Mouse (Mus musculus): Measurements from ENCODE around the gene Cenph. TPM values are rescaled to one million over a fixed set of nuclear protein-coding genes. Genes with fewer than 3 reads are reported as not detected.
"Not testable (repeated sequence)": the region's sequence is repeated elsewhere in the genome, so short reads cannot be mapped to it uniquely, and the experiment has no call there.

The Cenph gene
- polyA plus RNA-seq (2016; fragmentation: Nextera tagmentation; extraction: Ambion mirVana), result 73.4 and 74.5 TPM in 2 replicates

DNA sequence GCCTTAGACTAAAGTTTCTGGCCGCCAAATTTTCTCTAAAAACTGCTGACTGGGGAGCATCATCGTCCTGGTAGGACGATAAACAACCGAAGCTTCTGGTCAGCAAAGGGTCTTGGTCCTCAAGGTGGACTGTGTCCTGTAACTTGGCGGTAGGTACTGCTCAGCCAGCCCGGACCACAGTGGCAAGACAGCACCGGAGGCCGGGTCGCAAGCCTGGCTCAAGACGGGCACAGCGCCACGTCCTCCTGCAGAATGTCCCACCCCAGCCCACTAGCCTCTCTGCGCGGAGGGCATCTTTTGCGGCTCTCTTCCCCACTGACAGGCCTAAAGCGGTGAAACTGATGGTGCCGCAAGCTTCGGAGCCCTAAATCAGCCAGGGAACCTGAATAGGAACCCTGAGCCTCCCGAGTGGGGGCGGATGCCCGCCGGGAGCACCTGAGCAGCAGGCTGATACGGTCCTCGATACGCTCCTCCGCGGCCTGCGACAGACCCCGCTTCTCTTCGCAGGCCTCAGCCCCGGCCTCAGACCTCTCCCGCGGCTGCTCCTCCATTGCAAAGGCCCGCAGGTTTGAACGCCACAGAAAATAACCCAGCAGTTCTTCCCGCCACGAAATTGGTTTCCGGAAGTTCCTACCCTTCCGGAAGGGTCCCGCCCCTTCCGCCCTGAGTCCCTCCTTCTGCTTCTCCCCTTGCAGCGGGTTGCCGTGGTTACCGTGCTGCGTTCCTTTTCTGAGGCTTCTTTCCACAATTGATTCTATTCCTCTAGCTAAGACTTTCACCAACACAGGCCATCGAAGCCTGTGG is at the start of gene Cenph:
Cenph (minus strand) TSS at position 648 of the 804 bp plus-strand sequence.
- peak; percentile 89 for DNase-seq (ENCODE audit: extremely low spot score, low spot score)
- Histone ChIP-seq H3K27me3 (ENCODE audit: poor library complexity, severe bottlenecking) (no peaks in the 10 kb centered on the region), H3K4me3 (peak within 1 kb of the TSS; percentile 97), H3K36me3 (replicated peaks) (peaks cover 74% of the 10 kb centered on the region), H3K27ac (peak within 1 kb of the TSS; percentile 92), H3K4me1 (peaks cover 23% of the 10 kb centered on the region), H3K9me3 (no peaks in the 10 kb centered on the region)
- under 1% methylated on average over 46 of the region's 46 CpGs for WGBS

- no peak overlapping the region for H3K27ac ChIP-seq
- no peak for DNase-seq (ENCODE audit: extremely low spot score, low spot score)
- no peaks in the 10 kb centered on the region for H3K9me3 ChIP-seq
- H3K36me3 ChIP-seq (replicated peaks), result peaks cover 83% of the 10 kb centered on the region
- no peaks in the 10 kb centered on the region for H3K4me1 ChIP-seq
- 95% methylated on average over 3 of the region's 3 CpGs for WGBS
- no peaks in the 10 kb centered on the region for H3K27me3 ChIP-seq (ENCODE audit: poor library complexity, severe bottlenecking)
- no peak overlapping the region for H3K4me3 ChIP-seq
These were observed 49.2 kb upstream of the Cenph start for GRCm38 (mm10) chr13:100824916-100825315.

- H3K27me3 ChIP-seq (ENCODE audit: poor library complexity, severe bottlenecking), result no peaks in the 10 kb centered on the region
- no peaks in the 10 kb centered on the region for H3K4me1 ChIP-seq
- H3K36me3 ChIP-seq (replicated peaks), result peaks cover 89% of the 10 kb centered on the region
- H3K4me3 ChIP-seq, result no peak overlapping the region
- no peaks in the 10 kb centered on the region for H3K9me3 ChIP-seq
- no peak for DNase-seq (ENCODE audit: extremely low spot score, low spot score)
- WGBS, result 94% methylated on average over 6 of the region's 6 CpGs
- H3K27ac ChIP-seq, result no peak overlapping the region
These were observed 48.6 kb upstream of the Cenph start for GRCm38 (mm10) chr13:100824306-100824705.

GRCm38 (mm10) chr13:100823863-100824262 is 48.2 kb upstream of the Cenph start:
- Histone ChIP-seq H3K4me3 (no peak overlapping the region), H3K9me3 (no peaks in the 10 kb centered on the region), H3K4me1 (no peaks in the 10 kb centered on the region), H3K27ac (no peak overlapping the region), H3K27me3 (ENCODE audit: poor library complexity, severe bottlenecking) (no peaks in the 10 kb centered on the region), H3K36me3 (replicated peaks) (peaks cover 93% of the 10 kb centered on the region)
- DNase-seq (ENCODE audit: extremely low spot score, low spot score), result no peak
- 94% methylated on average over 3 of the region's 3 CpGs for WGBS

DNA sequence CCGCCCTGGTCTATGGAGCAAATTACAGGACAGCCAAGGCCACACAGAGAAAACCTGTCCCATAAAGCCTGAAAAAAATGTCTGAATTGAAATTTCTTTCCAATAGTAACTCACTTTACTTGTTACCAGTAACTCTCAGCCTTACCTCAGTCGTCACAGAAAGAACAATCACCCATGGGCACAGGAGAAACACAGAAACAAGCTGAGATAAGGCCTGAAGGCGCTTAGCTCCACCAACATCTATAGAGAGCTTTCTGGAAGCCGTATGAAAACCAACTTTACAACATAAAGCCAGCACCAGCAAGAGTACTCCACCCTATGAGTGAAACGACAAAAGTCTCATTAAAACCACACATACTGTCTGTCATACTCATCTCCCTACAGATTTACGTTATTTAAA is 38.8 kb upstream of the Cenph start:
- no peaks in the 10 kb centered on the region for H3K27me3 ChIP-seq (ENCODE audit: poor library complexity, severe bottlenecking)
- DNase-seq (ENCODE audit: extremely low spot score, low spot score), result no peak
- peaks cover 97% of the 10 kb centered on the region for H3K36me3 ChIP-seq (replicated peaks)
- no peak overlapping the region for H3K4me3 ChIP-seq
- H3K27ac ChIP-seq, result no peak overlapping the region
- no peaks in the 10 kb centered on the region for H3K4me1 ChIP-seq
- WGBS, result 94% methylated on average over 6 of the region's 6 CpGs
- no peaks in the 10 kb centered on the region for H3K9me3 ChIP-seq

DNA sequence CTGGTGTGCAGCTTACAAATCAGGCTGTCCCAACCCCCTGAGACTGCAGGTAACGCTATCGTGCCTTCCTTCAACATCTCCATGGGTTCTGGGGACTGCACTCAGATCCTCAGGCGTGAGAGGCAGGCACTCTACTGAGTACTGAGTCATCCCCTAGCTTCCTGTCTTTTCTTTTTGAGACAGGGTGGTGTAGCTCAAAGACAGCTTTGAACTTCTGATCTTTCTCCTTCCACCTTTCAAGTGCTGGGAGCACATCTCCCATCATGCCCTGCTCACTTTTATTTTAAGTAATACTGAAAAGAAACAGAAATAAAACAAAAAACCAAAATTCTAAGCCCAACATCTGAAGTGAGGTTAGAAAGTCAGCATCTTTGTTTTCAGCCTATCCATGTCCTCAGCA is 30.1 kb upstream of the Cenph start:
- Histone ChIP-seq H3K4me3 (no peak overlapping the region), H3K27ac (no peak overlapping the region), H3K36me3 (replicated peaks) (peaks cover 96% of the 10 kb centered on the region), H3K4me1 (no peaks in the 10 kb centered on the region), H3K27me3 (ENCODE audit: poor library complexity, severe bottlenecking) (no peaks in the 10 kb centered on the region), H3K9me3 (no peaks in the 10 kb centered on the region)
- WGBS, result 96% methylated on average over 3 of the region's 3 CpGs
- no peak for DNase-seq (ENCODE audit: extremely low spot score, low spot score)

DNA sequence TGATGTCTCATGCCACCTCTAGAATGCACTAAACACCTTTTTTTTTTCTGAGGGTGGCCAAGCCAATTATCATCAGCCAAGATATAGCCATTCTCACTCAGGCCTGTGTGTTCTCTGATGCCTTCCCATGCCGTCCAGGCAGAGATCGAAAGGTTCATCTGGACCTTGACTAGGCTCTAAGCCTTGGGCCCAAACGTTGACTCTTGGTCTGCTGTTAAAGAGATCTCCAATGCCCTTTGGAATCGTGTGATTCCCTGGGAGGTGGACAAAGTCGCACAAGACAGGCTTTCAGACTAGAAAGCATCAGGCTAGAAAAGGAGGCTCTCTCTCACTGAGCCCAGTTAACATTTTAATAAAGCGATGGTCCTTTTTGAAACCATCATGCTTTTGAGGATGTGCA is 21.5 kb upstream of the Cenph start:
- H3K4me3 ChIP-seq, result no peak overlapping the region
- no peak for DNase-seq (ENCODE audit: extremely low spot score, low spot score)
- H3K9me3 ChIP-seq, result no peaks in the 10 kb centered on the region
- no peaks in the 10 kb centered on the region for H3K27me3 ChIP-seq (ENCODE audit: poor library complexity, severe bottlenecking)
- no peak overlapping the region for H3K27ac ChIP-seq
- H3K4me1 ChIP-seq, result no peaks in the 10 kb centered on the region
- 89% methylated on average over 6 of the region's 6 CpGs for WGBS
- H3K36me3 ChIP-seq (replicated peaks), result peaks cover 28% of the 10 kb centered on the region

DNA sequence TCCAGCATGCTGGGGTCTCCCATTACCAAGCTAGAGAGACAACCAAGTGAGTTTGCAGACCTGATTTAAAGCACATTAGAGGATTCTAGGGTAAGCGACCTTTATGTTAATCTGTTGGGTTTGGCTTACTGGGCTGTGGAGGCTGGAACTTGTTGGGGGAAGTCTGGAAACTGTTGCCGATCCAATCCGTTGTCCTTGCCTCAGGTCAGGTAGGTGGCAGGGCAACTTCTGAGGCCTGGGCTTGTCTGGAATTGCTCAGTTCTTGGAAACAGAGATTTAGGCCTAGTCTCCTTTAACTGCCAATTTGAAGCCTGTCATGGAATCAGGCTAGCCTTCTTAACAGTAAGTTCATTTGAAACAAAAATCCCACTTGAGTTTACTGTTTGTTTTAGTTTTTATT is 13.4 kb upstream of the Cenph start:
- H3K36me3 ChIP-seq (replicated peaks), result peaks cover 14% of the 10 kb centered on the region
- WGBS, result 83% methylated on average over 3 of the region's 3 CpGs
- DNase-seq (ENCODE audit: extremely low spot score, low spot score), result no peak
- H3K4me1 ChIP-seq, result peaks cover 19% of the 10 kb centered on the region
- H3K4me3 ChIP-seq, result no peak overlapping the region
- no peak overlapping the region for H3K27ac ChIP-seq
- no peaks in the 10 kb centered on the region for H3K27me3 ChIP-seq (ENCODE audit: poor library complexity, severe bottlenecking)
- H3K9me3 ChIP-seq, result no peaks in the 10 kb centered on the region

- not testable (repeated sequence) for H3K4me3 ChIP-seq; DNase-seq (ENCODE audit: extremely low spot score, low spot score); H3K27ac ChIP-seq; H3K27me3 ChIP-seq (ENCODE audit: poor library complexity, severe bottlenecking); H3K9me3 ChIP-seq
- H3K4me1 ChIP-seq, result peaks cover 29% of the 10 kb centered on the region
- H3K36me3 ChIP-seq (replicated peaks), result peaks cover 25% of the 10 kb centered on the region
- WGBS, result 95% methylated on average over 13 of the region's 14 CpGs
These were observed 12.4 kb upstream of the Cenph start for GRCm38 (mm10) chr13:100788057-100788456.

DNA sequence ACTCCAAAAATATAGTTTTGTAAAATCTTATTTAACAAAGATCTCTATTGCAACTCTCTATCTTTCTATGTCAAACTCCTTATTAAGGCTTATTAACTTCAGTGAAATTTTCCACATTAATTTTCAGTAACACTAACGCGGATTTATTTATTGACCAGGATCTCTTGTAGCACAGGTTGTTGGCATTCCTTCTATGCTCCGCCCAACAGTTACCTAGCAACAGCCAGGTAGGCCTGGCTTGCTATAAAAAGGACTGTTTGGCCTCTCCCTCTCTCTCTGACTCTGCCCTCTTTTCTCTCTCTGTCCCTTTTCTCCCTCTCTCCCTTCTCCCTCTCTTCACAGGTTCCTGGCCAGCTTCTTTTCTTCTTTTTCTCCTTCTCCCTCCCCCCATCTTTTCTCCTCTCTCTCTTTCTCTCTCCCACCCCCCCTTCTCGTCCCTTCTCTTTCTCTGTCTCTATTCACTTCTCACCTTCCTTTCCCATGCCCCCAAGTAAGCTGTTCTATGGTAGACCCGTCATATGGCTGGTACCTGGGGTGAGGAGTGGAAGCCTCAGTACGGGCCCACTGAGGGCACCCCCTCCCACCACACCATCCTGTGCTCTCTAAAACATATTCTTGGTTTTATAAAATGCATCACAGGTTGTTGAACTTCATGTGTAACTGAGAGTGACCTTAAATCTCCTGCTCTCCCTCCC is 11.8 kb upstream of the Cenph start:
- no peaks in the 10 kb centered on the region for H3K9me3 ChIP-seq
- H3K4me3 ChIP-seq, result no peak overlapping the region
- no peak overlapping the region for H3K27ac ChIP-seq
- no peak for DNase-seq (ENCODE audit: extremely low spot score, low spot score)
- no peaks in the 10 kb centered on the region for H3K27me3 ChIP-seq (ENCODE audit: poor library complexity, severe bottlenecking)
- H3K4me1 ChIP-seq, result peaks cover 34% of the 10 kb centered on the region
- peaks cover 31% of the 10 kb centered on the region for H3K36me3 ChIP-seq (replicated peaks)
- 71% methylated on average over 6 of the region's 6 CpGs for WGBS

DNA sequence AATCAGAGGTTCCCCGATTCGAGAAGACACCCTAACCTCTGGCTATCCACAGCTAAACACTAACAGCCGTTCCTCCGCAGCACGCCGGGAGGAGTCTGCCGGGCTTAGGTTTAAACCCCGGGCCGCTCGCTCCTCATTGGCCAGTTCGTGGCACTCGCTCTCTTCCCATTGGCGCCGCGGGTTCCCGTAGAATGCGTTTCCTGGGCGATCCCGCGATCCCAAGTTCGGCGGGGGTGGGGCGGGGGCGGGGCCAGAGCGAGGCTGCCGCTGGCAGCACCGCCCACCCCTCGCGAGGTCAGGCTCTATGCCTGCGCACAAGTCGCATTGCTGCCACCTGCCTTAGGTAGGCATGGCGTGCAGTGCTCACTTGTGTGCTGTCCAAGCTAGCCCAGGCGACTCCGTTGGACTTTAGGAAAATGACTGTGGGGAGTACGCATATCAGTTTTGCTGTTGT is 10.7 kb upstream of the Cenph start, which contains the start of gene Ccnb1:
Ccnb1 (minus strand) TSS at position 157 of the 454 bp plus-strand sequence.
- Histone ChIP-seq H3K27ac (peak within 1 kb of the TSS; percentile 99), H3K9me3 (no peaks in the 10 kb centered on the region), H3K4me1 (peaks cover 36% of the 10 kb centered on the region), H3K27me3 (ENCODE audit: poor library complexity, severe bottlenecking) (no peaks in the 10 kb centered on the region), H3K36me3 (replicated peaks) (peaks cover 41% of the 10 kb centered on the region), H3K4me3 (peak within 1 kb of the TSS; percentile 97)
- DNase-seq (ENCODE audit: extremely low spot score, low spot score), result peak; percentile 98
- WGBS, result under 1% methylated on average over 35 of the region's 35 CpGs

- Histone ChIP-seq H3K4me3 (peak overlapping the region; percentile 97), H3K27me3 (ENCODE audit: poor library complexity, severe bottlenecking) (no peaks in the 10 kb centered on the region), H3K36me3 (replicated peaks) (peaks cover 46% of the 10 kb centered on the region), H3K4me1 (peaks cover 36% of the 10 kb centered on the region), H3K9me3 (no peaks in the 10 kb centered on the region), H3K27ac (peak overlapping the region; percentile 99)
- no peak for DNase-seq (ENCODE audit: extremely low spot score, low spot score)
- WGBS, result under 1% methylated on average over 30 of the region's 30 CpGs
These were observed 10.2 kb upstream of the Cenph start for GRCm38 (mm10) chr13:100785806-100786413.

GRCm38 (mm10) chr13:100777491-100777890 is 1.8 kb upstream of the Cenph start:
- no peak overlapping the region for H3K27ac ChIP-seq
- WGBS, result 82% methylated on average over 3 of the region's 3 CpGs
- no peak for DNase-seq (ENCODE audit: extremely low spot score, low spot score)
- no peaks in the 10 kb centered on the region for H3K27me3 ChIP-seq (ENCODE audit: poor library complexity, severe bottlenecking)
- H3K4me3 ChIP-seq, result no peak overlapping the region
- H3K36me3 ChIP-seq (replicated peaks), result peaks cover 74% of the 10 kb centered on the region
- peaks cover 26% of the 10 kb centered on the region for H3K4me1 ChIP-seq
- no peaks in the 10 kb centered on the region for H3K9me3 ChIP-seq

All from forebrain, embryonic 10.5 days (tissue).